Mouse (Mus musculus): ENCODE measurements around the gene Arpc2. TPM values are rescaled to one million over a fixed set of nuclear protein-coding genes. Genes with fewer than 3 reads are reported as not detected.

Arpc2 gene
- polyA plus RNA-seq, 1 experiment from 2014 or later: 475 TPM

DNA sequence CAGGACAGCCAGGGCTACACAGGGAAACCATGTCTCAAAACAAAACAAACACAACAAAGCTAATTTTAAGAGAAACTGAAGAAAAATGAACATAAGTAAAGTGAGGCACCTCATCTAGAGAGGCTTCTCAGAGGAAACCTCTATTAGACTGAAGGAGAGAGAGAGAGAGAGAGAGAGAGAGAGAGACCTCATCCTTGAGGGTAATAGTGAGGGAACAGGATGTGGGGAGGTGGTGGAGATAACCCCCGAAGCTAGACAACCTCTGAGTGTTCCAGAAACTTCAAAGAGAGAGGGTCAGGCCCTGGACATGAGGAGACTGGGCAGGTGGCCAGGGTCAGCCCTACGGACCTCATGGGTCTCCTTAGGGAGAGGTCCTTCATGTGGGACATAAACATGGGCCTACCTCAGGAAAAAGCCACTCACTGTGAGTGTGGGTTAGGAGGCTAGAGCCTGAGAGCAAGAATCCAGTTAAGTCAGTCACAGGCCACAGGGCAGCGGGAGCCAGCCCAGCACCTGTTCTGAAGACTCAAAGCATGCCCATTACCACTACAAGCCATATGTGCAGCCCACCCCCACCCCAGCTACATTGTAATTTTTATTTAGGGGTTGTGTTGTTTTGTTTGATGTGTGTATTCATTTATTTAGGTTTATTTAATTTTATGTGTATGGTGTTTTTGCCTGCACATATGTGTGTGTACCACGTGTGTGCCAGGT, 80.4 kb downstream of the Arpc2 start:
- 78% methylated on average over 4 of the region's 4 CpGs for WGBS
- Histone ChIP-seq H3K4me1 (peaks cover 21% of the 10 kb centered on the region), H3K4me3 (no peak overlapping the region), H3K27ac (no peak overlapping the region), H3K27me3 (ENCODE audit: insufficient read depth, poor library complexity, severe bottlenecking) (no peaks in the 10 kb centered on the region), H3K36me3 (no peaks in the 10 kb centered on the region), H3K9me3 (no peaks in the 10 kb centered on the region)
- DNase-seq (ENCODE audit: low spot score): no peak

MicroRNAs within 50 kb of the gene (microRNA counts, 519-probe panel; counts per million panel counts)
- microRNA mmu-miR-1928: not detected

Small RNA genes lying within 50 kb of the gene (microRNA-seq; reads per million reads assigned to microRNA genes)
- gene Mir1928: not detected

Other genes starting within 250 kb of the Arpc2 start
- 49.8 and 75.4 TPM in 2 replicates for gene Tns1, start 111.6 kb upstream of the Arpc2 start, polyA plus RNA-seq (2016; fragmentation: Nextera tagmentation; extraction: Ambion mirVana)
- 0.16 and 0.23 TPM in 2 replicates for gene Rufy4, start 110.5 kb upstream of the Arpc2 start, polyA plus RNA-seq (2016; fragmentation: Nextera tagmentation; extraction: Ambion mirVana)
- gene Cxcr2, start 82.1 kb upstream of the Arpc2 start, polyA plus RNA-seq (2016; fragmentation: Nextera tagmentation; extraction: Ambion mirVana): 0.09 and 0.20 TPM in 2 replicates
- gene Cxcr1, start 41.5 kb upstream of the Arpc2 start, polyA plus RNA-seq (2016; fragmentation: Nextera tagmentation; extraction: Ambion mirVana): not detected in 2 replicates
- 0.70 and 1.7 TPM in 2 replicates for gene Gpbar1, start 42.5 kb downstream of the Arpc2 start, polyA plus RNA-seq (2016; fragmentation: Nextera tagmentation; extraction: Ambion mirVana)
- 224 and 261 TPM in 2 replicates for gene Aamp, start 48.7 kb downstream of the Arpc2 start, polyA plus RNA-seq (2016; fragmentation: Nextera tagmentation; extraction: Ambion mirVana)
- 170 and 253 TPM in 2 replicates for gene Pnkd, start 48.8 kb downstream of the Arpc2 start, polyA plus RNA-seq (2016; fragmentation: Nextera tagmentation; extraction: Ambion mirVana)
- 25.5 and 33.1 TPM in 2 replicates for gene Tmbim1, start 69.5 kb downstream of the Arpc2 start, polyA plus RNA-seq (2016; fragmentation: Nextera tagmentation; extraction: Ambion mirVana)
- gene Catip, start 126.0 kb downstream of the Arpc2 start, polyA plus RNA-seq (2016; fragmentation: Nextera tagmentation; extraction: Ambion mirVana): 0.20 and 0.28 TPM in 2 replicates
- gene Slc11a1, start 139.1 kb downstream of the Arpc2 start, polyA plus RNA-seq (2016; fragmentation: Nextera tagmentation; extraction: Ambion mirVana): 1.1 and 1.6 TPM in 2 replicates
- gene Ctdsp1, start 155.4 kb downstream of the Arpc2 start, polyA plus RNA-seq (2016; fragmentation: Nextera tagmentation; extraction: Ambion mirVana): 55.9 and 69.2 TPM in 2 replicates
- 0.94 and 1.1 TPM in 2 replicates for gene Vil1, start 173.3 kb downstream of the Arpc2 start, polyA plus RNA-seq (2016; fragmentation: Nextera tagmentation; extraction: Ambion mirVana)